Mouse (Mus musculus) mammary gland, adult 2 months (tissue): ENCODE data around the gene Nasp. TPM values are rescaled to one million over a fixed set of nuclear protein-coding genes. Genes with fewer than 3 reads are reported as not detected.

ENCODE experiments used
- polyA plus RNA-seq: library from polyadenylated mRNA; depleted of rRNA; stranded (reverse); fragments of >200 nt; gene quantifications from 2 replicates; pipeline ENCODE4 v1.2.3, GENCODE M21; 2012; ENCODE audit warnings: low replicate concordance; rRNA removed

Nasp gene
- 1.8 and 2.9 TPM in 2 replicates for polyA plus RNA-seq

DNA sequence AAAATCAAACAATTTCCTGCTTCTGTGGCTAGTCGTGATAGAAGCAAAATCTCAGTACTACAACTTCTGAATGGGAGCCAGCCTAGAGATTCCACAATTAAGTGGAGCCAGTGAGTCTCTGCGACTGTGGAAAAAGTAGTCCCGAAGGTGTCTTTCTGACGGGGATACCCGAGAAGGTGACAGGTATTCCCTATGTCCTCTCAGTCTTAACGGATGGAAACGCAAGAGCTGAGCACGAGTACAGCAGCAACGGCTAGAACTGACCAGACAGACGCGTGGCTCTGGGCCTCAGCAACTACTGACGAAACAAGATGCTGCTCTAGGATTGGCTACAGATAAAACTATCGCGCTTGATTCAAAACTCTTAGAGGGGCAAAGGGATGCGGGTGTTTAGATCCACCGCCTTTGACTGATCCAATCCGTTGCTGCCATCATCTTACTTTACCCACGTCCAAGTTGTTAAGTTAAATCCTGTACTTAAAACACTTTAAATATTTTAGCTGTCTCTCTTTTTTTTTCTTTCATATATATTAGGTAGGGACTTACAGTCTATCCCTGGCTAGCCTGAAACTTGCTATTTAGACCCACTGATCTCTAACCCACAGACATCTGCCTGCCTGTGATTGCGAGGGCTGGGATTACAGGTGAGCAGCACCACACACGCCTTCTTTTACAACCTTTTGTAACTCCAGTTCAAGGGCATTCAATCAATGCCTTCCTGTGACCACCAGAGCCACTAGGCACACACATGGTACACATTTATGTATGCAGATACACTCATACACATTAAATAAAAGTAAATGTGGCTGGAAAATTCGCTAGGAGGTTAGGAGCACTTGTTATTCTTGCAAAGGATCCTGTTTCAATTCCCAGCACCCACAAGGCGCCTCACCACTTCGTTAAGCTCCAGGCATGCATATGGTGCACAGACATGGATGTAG is at the start of gene Nasp:
Gene Nasp (minus strand): TSS at position 220 of the 941 bp plus-strand sequence.

GRCm38 (mm10) chr4:116650924-116651796 is 23.4 kb upstream of the Nasp start, which contains the start of gene Akr1a1:
Gene Akr1a1 (minus strand): TSS chr4:116651680.

GRCm38 (mm10) chr4:116596379-116596778 is 31.4 kb downstream of the Nasp start, which contains the start of gene Ccdc17:
Gene Ccdc17 (plus strand): TSS chr4:116596654.

DNA sequence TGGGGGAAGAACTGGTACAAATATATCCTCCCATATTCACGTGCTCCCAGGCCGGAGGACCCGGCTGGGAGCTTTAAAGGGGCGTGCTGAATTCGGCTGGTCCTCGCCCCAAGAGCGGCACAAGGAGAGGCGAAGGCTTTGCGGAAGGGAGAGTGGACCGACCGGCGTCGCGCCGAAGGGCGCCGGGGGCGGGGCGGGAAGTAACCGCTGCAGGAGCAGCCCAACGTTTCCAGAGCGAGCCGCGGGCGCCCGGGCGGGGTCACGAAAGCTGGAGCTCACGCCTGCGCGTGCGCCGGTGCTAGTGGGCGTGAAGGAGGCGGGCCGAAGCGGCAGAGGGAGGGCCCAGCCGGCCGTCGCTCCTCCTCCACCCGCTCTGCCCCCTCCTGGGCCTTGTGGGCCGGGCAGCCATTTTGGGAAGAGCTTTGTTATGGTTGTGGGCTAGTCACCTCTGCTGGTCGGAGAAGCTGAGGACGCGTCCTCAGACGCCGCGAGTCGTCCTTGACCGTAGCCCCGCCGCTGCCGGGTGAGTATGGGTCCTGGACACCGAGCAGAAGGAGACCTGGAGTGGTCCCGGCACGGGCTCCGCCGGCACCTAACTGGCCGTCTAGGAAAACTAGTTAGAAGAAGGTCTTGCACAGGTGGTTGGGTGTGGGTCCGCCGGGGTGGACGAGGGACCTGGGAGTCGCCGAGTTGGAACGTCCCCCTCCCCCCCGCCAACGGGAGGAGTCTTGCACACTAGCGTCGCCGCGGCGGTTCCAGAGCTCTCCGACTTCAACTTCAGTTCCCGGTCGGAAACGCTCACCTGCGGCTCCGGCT is 70.2 kb downstream of the Nasp start, which contains the start of gene Gpbp1l1:
Gene Gpbp1l1 (plus strand): TSS at position 353 of the 816 bp plus-strand sequence.

GRCm38 (mm10) chr4:116555413-116556300 is 72.1 kb downstream of the Nasp start, which contains the start of gene Tmem69:
Gene Tmem69 (minus strand): TSS chr4:116555936.

Other genes with a start within 250 kb of the Nasp start
- 85.2 and 85.3 TPM in 2 replicates for gene Mast2, start 163.8 kb downstream of the Nasp start, polyA plus RNA-seq
- gene Ipp, start 120.4 kb downstream of the Nasp start, polyA plus RNA-seq, result 1.0 and 2.6 TPM in 2 replicates
- 3.9 and 13.3 TPM in 2 replicates for gene Tmem69, start 72.0 kb downstream of the Nasp start, polyA plus RNA-seq
- 31.5 and 57.8 TPM in 2 replicates for gene Gpbp1l1, start 70.3 kb downstream of the Nasp start, polyA plus RNA-seq
- gene Ccdc17, start 31.3 kb downstream of the Nasp start, polyA plus RNA-seq, result 8.1 and 13.0 TPM in 2 replicates
- gene Akr1a1, start 23.7 kb upstream of the Nasp start, polyA plus RNA-seq, result 558 and 588 TPM in 2 replicates
- 46.5 and 208 TPM in 2 replicates for gene Prdx1, start 57.6 kb upstream of the Nasp start, polyA plus RNA-seq
- gene Mmachc, start 80.5 kb upstream of the Nasp start, polyA plus RNA-seq, result 12.9 and 28.5 TPM in 2 replicates
- 25.2 and 47.6 TPM in 2 replicates for gene Ccdc163, start 80.6 kb upstream of the Nasp start, polyA plus RNA-seq
- 3.0 and 3.9 TPM in 2 replicates for gene Tesk2, start 93.0 kb upstream of the Nasp start, polyA plus RNA-seq
- 20.0 and 22.5 TPM in 2 replicates for gene Toe1, start 179.7 kb upstream of the Nasp start, polyA plus RNA-seq
- gene Mutyh, start 179.8 kb upstream of the Nasp start, polyA plus RNA-seq, result 7.7 and 12.2 TPM in 2 replicates
- gene Hpdl, start 193.8 kb upstream of the Nasp start, polyA plus RNA-seq, result 2.0 and 2.8 TPM in 2 replicates
- gene Zswim5, start 249.4 kb upstream of the Nasp start, polyA plus RNA-seq, result 0.35 and 0.76 TPM in 2 replicates